Mouse (Mus musculus): ENCODE results near the gene Mpp1.

- TF ChIP-seq CTCF (IDR thresholded peaks at IDR 0.05; ENCODE audit: control insufficient read depth, insufficient read depth, insufficient replicate concordance, low read depth, low read length), result no peak
- no peak for TF ChIP-seq POLR2A (IDR thresholded peaks at IDR 0.05; ENCODE audit: control insufficient read depth, low read depth, low read length)
These were observed 1.3 kb downstream of the Mpp1 start for GRCm38 (mm10) chrX:75129474-75129873.
